Mouse (Mus musculus): Measurements from ENCODE around the gene Epb41l2. TPM values are rescaled to one million over a fixed set of nuclear protein-coding genes. Genes with fewer than 3 reads are reported as not detected.

The Epb41l2 gene
- polyA plus RNA-seq, 1 experiment from 2014 or later, result 9.0 TPM

DNA sequence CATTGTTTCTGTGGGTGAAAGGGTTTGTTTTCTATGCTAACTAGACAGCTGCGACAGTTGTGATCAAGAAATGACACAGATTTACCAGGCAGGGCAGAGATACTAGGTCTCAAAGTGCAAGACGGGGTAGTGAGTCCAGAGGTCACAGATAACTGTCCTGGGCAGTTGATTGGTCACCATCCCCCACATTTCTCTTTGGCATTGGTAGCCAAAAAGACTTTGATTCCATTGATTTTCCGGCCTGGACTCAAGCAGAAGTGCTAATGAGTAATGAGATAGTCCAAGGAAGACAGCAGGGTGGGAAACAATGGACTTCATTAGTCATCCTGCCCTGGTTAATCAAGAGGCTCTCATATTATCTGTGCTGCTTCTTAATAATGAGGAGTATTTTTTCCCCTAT is 160.4 kb downstream of the Epb41l2 start:
- 59% methylated on average over 3 of the region's 3 CpGs for WGBS (ENCODE audit: insufficient replicate concordance)
- H3K9ac ChIP-seq, result no peak overlapping the region
- no peak overlapping the region for H3K4me2 ChIP-seq
- no peaks in the 10 kb centered on the region for H3K9me3 ChIP-seq (replicated peaks)
- H3K4me3 ChIP-seq (replicated peaks), result no peak overlapping the region
- H3K27ac ChIP-seq, result no peak overlapping the region
- DNase-seq, result no peak
- peaks cover 5% of the 10 kb centered on the region; the same call in 1 of the 2 replicates for H3K36me3 ChIP-seq
- ATAC-seq (ENCODE audit: low read depth), result peak; percentile 39; the same call in 1 of the 2 replicates
- H3K27me3 ChIP-seq, result no peaks in the 10 kb centered on the region
- H3K4me1 ChIP-seq (replicated peaks), result 0 out of 2 replicates have a peak, but pooled peaks cover 2% of the 10 kb centered on the region

DNA sequence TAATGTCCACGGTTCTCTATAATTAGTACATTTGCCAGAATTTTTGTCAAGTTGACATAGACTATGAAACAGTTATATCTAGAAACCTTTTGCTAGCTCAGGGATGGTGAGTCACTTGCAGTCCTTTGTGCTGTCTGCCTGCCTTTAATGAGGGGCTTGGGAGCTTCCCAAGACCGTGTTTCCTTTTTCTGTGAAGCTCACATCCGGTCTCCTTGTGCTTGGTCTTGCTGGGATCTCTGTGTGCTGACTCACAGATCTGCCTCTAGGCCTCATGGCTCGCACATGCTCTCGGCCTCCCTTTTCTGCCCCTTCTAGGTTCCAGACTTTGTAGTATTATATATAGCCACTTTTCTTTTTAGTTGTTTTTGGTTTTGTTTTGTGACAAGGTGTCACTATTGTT is 160.8 kb downstream of the Epb41l2 start:
- 0 out of 2 replicates have a peak overlapping the region, but pooled peaks have one; percentile 6 for H3K27ac ChIP-seq
- ATAC-seq (ENCODE audit: low read depth), result no peak
- no peak for DNase-seq
- no peaks in the 10 kb centered on the region for H3K27me3 ChIP-seq
- 0 out of 2 replicates have a peak, but pooled peaks cover 2% of the 10 kb centered on the region for H3K4me1 ChIP-seq (replicated peaks)
- H3K9me3 ChIP-seq (replicated peaks), result no peaks in the 10 kb centered on the region
- WGBS (ENCODE audit: insufficient replicate concordance), result 70% methylated on average over 5 of the region's 5 CpGs
- H3K9ac ChIP-seq, result no peak overlapping the region
- peaks cover 5% of the 10 kb centered on the region; the same call in 1 of the 2 replicates for H3K36me3 ChIP-seq
- H3K4me3 ChIP-seq (replicated peaks), result no peak overlapping the region
- no peak overlapping the region for H3K4me2 ChIP-seq

DNA sequence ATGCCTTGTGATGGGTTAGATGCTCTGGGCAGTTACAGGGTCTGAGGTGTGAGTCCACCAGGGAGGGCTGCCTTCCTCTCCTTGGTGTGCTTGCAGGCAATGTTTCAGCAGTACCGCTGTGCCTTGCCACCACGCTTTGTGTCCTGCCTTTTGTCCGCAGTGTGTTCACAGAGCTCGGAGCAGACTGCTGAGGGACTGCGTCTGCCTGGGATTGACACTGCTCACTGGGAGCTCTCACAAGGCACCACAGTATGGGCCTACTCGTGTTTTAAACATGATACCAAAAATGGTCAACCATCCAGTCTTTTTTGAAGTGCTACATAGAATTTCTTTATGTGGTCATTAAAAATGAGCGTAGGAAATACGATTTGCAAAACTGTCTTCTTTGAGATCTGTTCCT is 164.1 kb downstream of the Epb41l2 start:
- WGBS (ENCODE audit: insufficient replicate concordance), result 82% methylated on average over 8 of the region's 8 CpGs
- Histone ChIP-seq H3K4me3 (replicated peaks) (no peak overlapping the region), H3K4me2 (no peak overlapping the region), H3K4me1 (replicated peaks) (0 out of 2 replicates have a peak, but pooled peaks cover 2% of the 10 kb centered on the region), H3K27ac (no peak overlapping the region), H3K9ac (no peak overlapping the region), H3K36me3 (no peaks in the 10 kb centered on the region), H3K27me3 (no peaks in the 10 kb centered on the region), H3K9me3 (replicated peaks) (no peaks in the 10 kb centered on the region)
- ATAC-seq (ENCODE audit: low read depth), result no peak
- DNase-seq, result no peak

DNA sequence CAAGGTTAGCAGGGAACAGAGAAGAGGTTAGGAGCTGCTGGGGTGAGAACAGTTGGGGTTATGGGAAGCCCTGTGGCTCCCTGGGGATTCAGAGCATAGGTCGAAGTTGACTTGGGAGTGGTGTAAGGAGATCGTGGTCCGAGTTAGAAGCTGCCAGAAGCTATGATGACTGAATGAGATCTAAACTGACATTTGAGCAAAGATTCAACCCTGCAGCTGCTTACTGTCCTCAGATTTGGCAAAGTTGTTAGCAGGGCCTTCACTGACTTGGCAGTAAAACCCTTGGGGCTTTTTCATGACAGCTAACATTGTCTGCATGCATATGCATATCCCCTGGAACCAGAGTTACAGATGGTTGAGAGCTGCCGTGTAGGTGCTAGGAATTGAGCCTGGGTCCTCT is 166.6 kb downstream of the Epb41l2 start:
- no peak overlapping the region for H3K4me3 ChIP-seq (replicated peaks)
- H3K9ac ChIP-seq, result no peak overlapping the region
- H3K9me3 ChIP-seq (replicated peaks), result no peaks in the 10 kb centered on the region
- H3K27ac ChIP-seq, result no peak overlapping the region
- H3K4me1 ChIP-seq (replicated peaks), result no peaks in the 10 kb centered on the region
- WGBS (ENCODE audit: insufficient replicate concordance), result 68% methylated on average over 4 of the region's 4 CpGs
- ATAC-seq (ENCODE audit: low read depth) (no peak), DNase-seq (no peak)
- no peaks in the 10 kb centered on the region for H3K27me3 ChIP-seq
- H3K4me2 ChIP-seq, result no peak overlapping the region
- no peaks in the 10 kb centered on the region for H3K36me3 ChIP-seq

DNA sequence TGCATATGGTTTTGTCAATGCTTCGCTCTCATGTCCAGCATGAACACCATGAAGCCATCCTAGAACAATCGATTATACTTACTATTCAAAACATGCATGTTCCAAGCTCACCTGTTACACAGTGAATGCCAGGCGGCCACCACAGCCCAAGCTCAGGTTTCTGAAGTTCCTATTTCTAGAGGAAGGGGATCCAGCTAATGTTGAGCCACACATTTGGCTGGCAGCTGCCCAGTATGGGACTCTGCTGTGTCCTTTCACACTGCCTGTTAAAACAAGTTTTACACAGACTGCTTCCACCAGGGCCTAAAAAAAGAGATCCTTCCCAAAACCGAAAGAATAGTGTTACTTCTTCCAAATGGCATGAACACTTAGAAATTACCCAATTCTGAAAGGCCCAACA is 167.0 kb downstream of the Epb41l2 start:
- WGBS (ENCODE audit: insufficient replicate concordance), result 60% methylated on average over 4 of the region's 4 CpGs
- no peak for ATAC-seq (ENCODE audit: low read depth)
- no peak for DNase-seq
- Histone ChIP-seq H3K27me3 (no peaks in the 10 kb centered on the region), H3K4me3 (replicated peaks) (no peak overlapping the region), H3K27ac (no peak overlapping the region), H3K9me3 (replicated peaks) (no peaks in the 10 kb centered on the region), H3K4me2 (no peak overlapping the region), H3K9ac (no peak overlapping the region), H3K4me1 (replicated peaks) (no peaks in the 10 kb centered on the region), H3K36me3 (no peaks in the 10 kb centered on the region)

DNA sequence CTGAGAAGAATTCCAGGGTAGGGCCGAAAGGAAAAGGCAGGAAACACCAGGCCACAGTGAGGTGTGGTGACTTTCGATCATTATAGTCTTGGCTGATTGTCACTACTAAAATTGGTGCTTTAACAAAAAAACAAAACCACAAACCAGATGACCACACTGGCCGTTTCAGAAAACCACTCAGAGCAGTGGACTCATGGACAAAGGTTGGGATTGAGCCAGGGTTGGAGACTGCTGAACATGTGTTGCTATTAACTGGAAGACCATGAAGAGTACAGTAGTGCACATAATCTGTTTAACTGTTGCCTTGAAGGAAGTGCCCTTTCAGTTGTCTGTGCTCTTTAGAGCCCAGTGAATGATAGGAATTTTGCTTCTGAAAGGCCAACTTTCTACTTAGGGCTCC is 167.5 kb downstream of the Epb41l2 start:
- H3K27ac ChIP-seq, result no peak overlapping the region
- WGBS (ENCODE audit: insufficient replicate concordance), result 52% methylated on average over 3 of the region's 3 CpGs
- H3K4me3 ChIP-seq (replicated peaks), result no peak overlapping the region
- no peaks in the 10 kb centered on the region for H3K36me3 ChIP-seq
- no peaks in the 10 kb centered on the region for H3K9me3 ChIP-seq (replicated peaks)
- no peaks in the 10 kb centered on the region for H3K27me3 ChIP-seq
- H3K4me1 ChIP-seq (replicated peaks), result no peaks in the 10 kb centered on the region
- no peak overlapping the region for H3K9ac ChIP-seq
- no peak for DNase-seq
- ATAC-seq (ENCODE audit: low read depth), result no peak
- no peak overlapping the region for H3K4me2 ChIP-seq

DNA sequence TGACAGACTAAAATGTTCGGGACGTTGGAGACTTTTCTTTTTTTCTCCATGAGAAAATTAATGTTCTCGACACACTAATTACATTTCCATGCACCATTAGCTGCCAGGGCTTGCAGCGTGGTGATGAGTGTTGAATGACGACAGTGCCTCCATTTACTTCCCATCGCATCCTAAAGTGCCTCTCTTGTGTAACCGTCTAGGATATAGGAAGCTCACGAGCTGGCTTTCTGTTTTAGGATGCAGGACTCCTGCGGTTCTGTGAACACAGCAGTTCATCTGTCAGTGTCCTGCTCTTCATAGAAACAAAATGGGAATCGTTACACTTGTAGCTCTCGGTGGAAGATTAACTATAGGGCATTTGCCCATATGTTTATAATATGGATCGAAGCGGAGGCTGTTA is 171.7 kb downstream of the Epb41l2 start:
- Histone ChIP-seq H3K4me2 (no peak overlapping the region), H3K36me3 (no peaks in the 10 kb centered on the region), H3K4me3 (replicated peaks) (no peak overlapping the region), H3K27ac (no peak overlapping the region), H3K9ac (no peak overlapping the region), H3K4me1 (replicated peaks) (no peaks in the 10 kb centered on the region), H3K9me3 (replicated peaks) (no peaks in the 10 kb centered on the region), H3K27me3 (no peaks in the 10 kb centered on the region)
- ATAC-seq (ENCODE audit: low read depth) (no peak), DNase-seq (no peak)
- 75% methylated on average over 13 of the region's 13 CpGs for WGBS (ENCODE audit: insufficient replicate concordance)

DNA sequence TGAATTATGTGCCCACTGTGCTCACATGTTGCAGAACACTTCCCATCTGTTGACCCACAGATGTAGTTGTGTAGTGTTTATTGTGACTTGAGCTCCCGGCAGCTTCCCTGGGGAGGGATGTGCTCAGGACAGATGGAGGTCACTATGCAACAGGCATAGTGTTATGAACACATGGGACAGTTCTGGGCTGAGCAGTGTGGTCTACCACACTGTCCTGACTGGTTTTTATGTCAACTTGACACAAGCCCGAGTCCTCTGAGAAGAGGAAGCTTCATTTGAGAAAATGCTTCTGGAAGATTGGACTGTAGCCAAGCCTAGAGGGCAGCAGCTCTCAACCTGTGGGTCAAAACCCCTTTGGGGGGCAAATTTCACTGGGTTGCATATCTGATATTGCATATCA is 173.5 kb downstream of the Epb41l2 start:
- H3K4me3 ChIP-seq (replicated peaks), result no peak overlapping the region
- ATAC-seq (ENCODE audit: low read depth) (no peak), DNase-seq (no peak)
- WGBS (ENCODE audit: insufficient replicate concordance), result 53% methylated on average over 2 of the region's 2 CpGs
- no peaks in the 10 kb centered on the region for H3K27me3 ChIP-seq
- no peak overlapping the region for H3K9ac ChIP-seq
- no peaks in the 10 kb centered on the region for H3K36me3 ChIP-seq
- no peaks in the 10 kb centered on the region for H3K9me3 ChIP-seq (replicated peaks)
- no peaks in the 10 kb centered on the region for H3K4me1 ChIP-seq (replicated peaks)
- no peak overlapping the region for H3K4me2 ChIP-seq
- no peak overlapping the region for H3K27ac ChIP-seq

DNA sequence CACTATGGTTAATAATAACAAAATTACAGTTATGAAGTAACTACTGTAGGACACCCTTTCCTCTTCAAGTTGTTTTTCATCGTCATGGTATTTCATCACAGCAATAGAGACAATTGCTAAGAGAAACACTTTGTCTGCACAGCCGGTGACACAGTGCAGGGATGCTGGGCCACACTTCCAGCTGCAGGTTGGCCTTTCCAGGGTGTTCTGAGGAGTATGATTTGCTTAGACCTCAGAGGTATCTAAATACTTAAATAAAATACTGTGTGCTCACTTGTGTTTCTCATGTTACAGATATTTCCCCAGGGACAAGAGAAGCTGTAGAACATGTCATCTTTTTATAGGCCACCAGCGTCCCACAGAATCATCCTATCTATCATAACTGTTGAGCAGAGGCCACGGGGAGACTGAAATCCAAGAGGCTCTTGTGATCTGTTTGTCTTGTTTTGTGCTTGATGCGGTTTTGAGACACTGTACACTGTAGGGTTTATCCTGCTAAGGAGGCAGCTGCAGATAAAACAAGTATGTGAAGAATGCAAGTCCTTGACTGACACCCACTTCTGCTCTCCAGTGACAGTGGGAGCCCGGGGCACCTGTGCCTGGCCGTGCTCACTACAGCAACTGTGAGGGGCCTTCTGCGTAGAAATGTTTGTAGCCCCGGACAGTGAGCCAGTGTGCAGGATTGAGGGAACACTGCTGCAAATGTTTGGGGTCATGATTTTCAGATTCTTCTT is 174.1 kb downstream of the Epb41l2 start:
- H3K4me1 ChIP-seq (replicated peaks), result no peaks in the 10 kb centered on the region
- 64% methylated on average over 9 of the region's 9 CpGs for WGBS (ENCODE audit: insufficient replicate concordance)

DNA sequence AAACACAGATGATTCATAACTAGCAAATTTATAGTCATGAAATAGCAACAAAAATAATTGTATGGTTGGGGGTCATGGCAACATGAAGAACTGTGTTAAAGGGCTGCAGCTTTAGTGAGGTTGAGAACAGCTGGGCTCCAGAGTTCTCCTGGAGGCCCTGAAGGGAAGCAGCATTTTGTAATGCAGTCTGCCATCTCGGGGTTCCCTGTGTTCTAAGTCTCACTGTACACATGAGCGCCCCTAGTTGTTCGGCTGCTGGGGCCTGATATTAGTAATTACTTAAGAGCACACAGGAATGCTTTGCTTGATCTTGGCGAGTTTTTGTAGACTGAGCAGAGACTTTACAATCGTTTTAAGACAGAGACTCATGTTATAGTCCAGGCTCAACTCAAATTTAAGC is 174.9 kb downstream of the Epb41l2 start:
- Histone ChIP-seq H3K4me1 (replicated peaks) (0 out of 2 replicates have a peak, but pooled peaks cover 4% of the 10 kb centered on the region), H3K4me2 (peak overlapping the region; percentile 38), H3K9ac (no peak overlapping the region; the same call in 1 of the 2 replicates), H3K4me3 (replicated peaks) (0 out of 2 replicates have a peak overlapping the region, but pooled peaks have one; percentile 26), H3K27ac (no peak overlapping the region), H3K27me3 (no peaks in the 10 kb centered on the region), H3K36me3 (no peaks in the 10 kb centered on the region), H3K9me3 (replicated peaks) (no peaks in the 10 kb centered on the region)
- ATAC-seq (ENCODE audit: low read depth) (no peak), DNase-seq (no peak)
- WGBS (ENCODE audit: insufficient replicate concordance), result 69% methylated on average over 5 of the region's 5 CpGs

More for the DNA sequence above, 174.1 kb downstream of the Epb41l2 start:
- Histone ChIP-seq H3K27ac (no peak overlapping the region), H3K4me3 (replicated peaks) (no peak overlapping the region), H3K9me3 (replicated peaks) (no peaks in the 10 kb centered on the region), H3K36me3 (no peaks in the 10 kb centered on the region), H3K9ac (no peak overlapping the region), H3K4me2 (no peak overlapping the region), H3K27me3 (no peaks in the 10 kb centered on the region)
- DNase-seq (no peak), ATAC-seq (ENCODE audit: low read depth) (no peak)

DNA sequence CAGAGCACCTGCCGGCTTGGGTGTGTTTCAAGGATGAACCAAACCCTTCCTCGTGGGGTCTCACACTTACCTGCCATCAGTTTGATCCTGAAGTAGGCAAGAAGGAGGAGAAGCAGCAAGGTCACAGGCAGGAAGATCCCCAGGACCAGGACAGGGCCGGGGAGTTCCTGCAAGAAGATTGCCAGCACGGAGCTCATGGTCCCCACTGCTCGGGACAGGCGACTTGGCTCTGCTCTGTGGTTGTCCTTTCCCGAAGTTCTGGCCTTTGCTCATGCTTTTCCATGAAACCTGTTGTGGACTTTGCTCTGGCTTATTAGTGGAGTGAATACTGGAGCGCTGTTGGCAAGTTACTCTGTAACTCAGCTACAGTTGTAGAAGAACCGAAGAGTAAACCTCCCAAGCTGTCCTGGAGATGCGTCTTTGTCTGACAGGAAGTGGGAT is 176.3 kb downstream of the Epb41l2 start, which contains the start of gene Smlr1:
TSS of gene Smlr1 (minus strand) at position 377 of the 441 bp plus-strand sequence.
- ATAC-seq (ENCODE audit: low read depth) (peak; percentile 55; the same call in 1 of the 2 replicates), DNase-seq (no peak)
- H3K36me3 ChIP-seq, result no peaks in the 10 kb centered on the region
- peak within 1 kb of the TSS; percentile 26 for H3K4me3 ChIP-seq (replicated peaks)
- no peaks in the 10 kb centered on the region for H3K27me3 ChIP-seq
- H3K4me1 ChIP-seq (replicated peaks), result 0 out of 2 replicates have a peak, but pooled peaks cover 4% of the 10 kb centered on the region
- no peaks in the 10 kb centered on the region for H3K9me3 ChIP-seq (replicated peaks)
- H3K9ac ChIP-seq, result peak within 1 kb of the TSS; percentile 37; the same call in 1 of the 2 replicates
- peak within 1 kb of the TSS; percentile 60; the same call in 1 of the 2 replicates for H3K27ac ChIP-seq
- 62% methylated on average over 10 of the region's 10 CpGs for WGBS (ENCODE audit: insufficient replicate concordance)
- peak within 1 kb of the TSS; percentile 38 for H3K4me2 ChIP-seq

Measured in liver, embryonic 13.5 days (tissue).